ENCODE assay signal across 24 mouse cellular contexts in genomic region chr13:91612578-91612977, GRCm38 (mm10).
DNase-seq lines count a peak whose midpoint lies in the region; ATAC-seq and TF ChIP-seq lines count a peak whose summit lies in the region.
"Had no signal": no experiment of that assay in that cellular context is flagged by ENCODE, and none has a peak within 500 bp of the region (broad histone marks: within the 10 kb centered on the region; RNA-seq: fewer than 3 reads in every experiment).

No protein-coding gene starts in this region.

- TF ChIP-seq CTCF in stomach, postnatal 0 days (IDR thresholded peaks at IDR 0.05; ENCODE audit: low read depth), result no peak
- no peak for TF ChIP-seq CTCF in intestine, postnatal 0 days (IDR thresholded peaks at IDR 0.05; ENCODE audit: low read depth)

- no peaks in the 10 kb centered on the region for H3K36me3 ChIP-seq in kidney, embryonic 15.5 days
- H3K36me3 ChIP-seq in stomach, embryonic 16.5 days (ENCODE audit: control insufficient read depth, insufficient read depth, low read length), result no peaks in the 10 kb centered on the region
- no peaks in the 10 kb centered on the region for H3K36me3 ChIP-seq in stomach, postnatal 0 days (ENCODE audit: control insufficient read depth, insufficient read depth, low read length)
- no peaks in the 10 kb centered on the region for H3K36me3 ChIP-seq in intestine, postnatal 0 days (ENCODE audit: control insufficient read depth, insufficient read depth)
- H3K36me3 ChIP-seq: embryonic facial prominence, embryonic 12.5 days; hindbrain, embryonic 12.5 days had no signal

- H3K27me3 ChIP-seq in kidney, embryonic 15.5 days, result no peaks in the 10 kb centered on the region
- H3K27me3 ChIP-seq in stomach, embryonic 16.5 days (ENCODE audit: control insufficient read depth, insufficient read depth, low read length), result no peaks in the 10 kb centered on the region
- no peaks in the 10 kb centered on the region for H3K27me3 ChIP-seq in stomach, postnatal 0 days (ENCODE audit: control insufficient read depth, insufficient read depth, low read length)
- H3K27me3 ChIP-seq in intestine, postnatal 0 days (replicated peaks; ENCODE audit: control insufficient read depth, insufficient read depth, low read length), result no peaks in the 10 kb centered on the region
- H3K27me3 ChIP-seq: embryonic facial prominence, embryonic 12.5 days; embryonic facial prominence, embryonic 15.5 days; hindbrain, embryonic 12.5 days had no signal

- H3K4me2 ChIP-seq in kidney, embryonic 15.5 days, result no peak overlapping the region
- no peak overlapping the region for H3K4me2 ChIP-seq in stomach, embryonic 16.5 days (ENCODE audit: low read depth, low read length)
- H3K4me2 ChIP-seq in stomach, postnatal 0 days (replicated peaks; ENCODE audit: low read depth), result no peak overlapping the region
- H3K4me2 ChIP-seq in intestine, postnatal 0 days (replicated peaks; ENCODE audit: low read depth), result 0 out of 2 replicates have a peak overlapping the region, but pooled peaks have one; percentile 9
- H3K4me2 ChIP-seq: embryonic facial prominence, embryonic 12.5 days; embryonic facial prominence, embryonic 15.5 days; heart, embryonic 11.5 days; hindbrain, embryonic 12.5 days had no signal

- DNase-seq in kidney, adult 8-10 months, result peak; percentile 21 to 36
- DNase-seq in kidney, adult 11 months, result no peak
- peak; percentile 33 for DNase-seq in kidney, postnatal 14 days
- no peak for DNase-seq in stomach, postnatal 0 days (ENCODE audit: low spot score)
- no peak for DNase-seq in gastrocnemius, postnatal 4 days (ENCODE audit: low spot score in 2 of 2)
- DNase-seq: adrenal gland, adult 2 months; adrenal gland, postnatal 14 days; cerebellum, adult 11 months; cerebellum, adult 2 months; cerebellum, adult 9-11 months; cerebellum, postnatal 25 days; forebrain, postnatal 0 days; gastrocnemius, adult 2 months; gastrocnemius, postnatal 14 days; heart, adult 2 months had no signal

- H3K4me3 ChIP-seq in kidney, embryonic 15.5 days (replicated peaks), result no peak overlapping the region
- no peak overlapping the region for H3K4me3 ChIP-seq in stomach, embryonic 16.5 days (replicated peaks; ENCODE audit: low read length)
- H3K4me3 ChIP-seq in stomach, postnatal 0 days (ENCODE audit: low read depth, low read length), result no peak overlapping the region
- H3K4me3 ChIP-seq in intestine, postnatal 0 days (ENCODE audit: low read depth, low read length), result no peak overlapping the region
- H3K4me3 ChIP-seq: embryonic facial prominence, embryonic 12.5 days; embryonic facial prominence, embryonic 15.5 days; gastrocnemius, adult 2 months; heart, adult 2 months; hindbrain, embryonic 12.5 days had no signal

- H3K9ac ChIP-seq in kidney, embryonic 15.5 days, result no peak overlapping the region
- no peak overlapping the region for H3K9ac ChIP-seq in stomach, embryonic 16.5 days (ENCODE audit: low read length)
- H3K9ac ChIP-seq in stomach, postnatal 0 days (ENCODE audit: low read length), result no peak overlapping the region
- H3K9ac ChIP-seq in intestine, postnatal 0 days (ENCODE audit: low read depth, low read length), result no peak overlapping the region
- H3K9ac ChIP-seq: embryonic facial prominence, embryonic 12.5 days; embryonic facial prominence, embryonic 15.5 days; forebrain, postnatal 0 days; hindbrain, embryonic 12.5 days had no signal

- 0 out of 2 replicates have a peak, but pooled peaks cover 2% of the 10 kb centered on the region for H3K4me1 ChIP-seq in kidney, embryonic 15.5 days
- no peaks in the 10 kb centered on the region for H3K4me1 ChIP-seq in stomach, embryonic 16.5 days (ENCODE audit: control insufficient read depth, insufficient read depth, low read length)
- H3K4me1 ChIP-seq in stomach, postnatal 0 days (replicated peaks; ENCODE audit: control insufficient read depth, insufficient read depth), result no peaks in the 10 kb centered on the region
- 0 out of 2 replicates have a peak, but pooled peaks cover 3% of the 10 kb centered on the region for H3K4me1 ChIP-seq in intestine, postnatal 0 days (replicated peaks; ENCODE audit: control insufficient read depth, insufficient read depth, low read length)
- H3K4me1 ChIP-seq: embryonic facial prominence, embryonic 12.5 days; embryonic facial prominence, embryonic 15.5 days; hindbrain, embryonic 12.5 days had no signal

- no peaks in the 10 kb centered on the region for H3K9me3 ChIP-seq in kidney, embryonic 15.5 days (replicated peaks)
- H3K9me3 ChIP-seq in stomach, embryonic 16.5 days (replicated peaks; ENCODE audit: control insufficient read depth, low read length), result no peaks in the 10 kb centered on the region
- no peaks in the 10 kb centered on the region for H3K9me3 ChIP-seq in stomach, postnatal 0 days (ENCODE audit: control insufficient read depth, low read length)
- H3K9me3 ChIP-seq in intestine, postnatal 0 days (ENCODE audit: control insufficient read depth), result no peaks in the 10 kb centered on the region
- H3K9me3 ChIP-seq: embryonic facial prominence, embryonic 12.5 days; embryonic facial prominence, embryonic 15.5 days; hindbrain, embryonic 12.5 days had no signal

- WGBS in kidney, embryonic 15.5 days, result 76% methylated on average over 4 of the region's 4 CpGs
- 73% methylated on average over 4 of the region's 4 CpGs for WGBS in stomach, embryonic 16.5 days
- 66% methylated on average over 4 of the region's 4 CpGs for WGBS in stomach, postnatal 0 days
- WGBS in intestine, postnatal 0 days, result 40% methylated on average over 4 of the region's 4 CpGs

- no peak for ATAC-seq in kidney, embryonic 15.5 days (replicated peaks; ENCODE audit: low FRiP score)
- peak; percentile 62; the same call in 1 of the 2 replicates for ATAC-seq in stomach, embryonic 16.5 days (ENCODE audit: insufficient read depth, low FRiP score)
- no peak for ATAC-seq in stomach, postnatal 0 days (ENCODE audit: low FRiP score, low TSS enrichment)
- ATAC-seq in intestine, postnatal 0 days, result peak; percentile 85
- ATAC-seq: CD4-positive, CD25-positive, alpha-beta regulatory T cell, adult 4 months; forebrain, embryonic 14.5 days; forebrain, postnatal 0 days had no signal

- TF ChIP-seq EP300 in stomach, postnatal 0 days (optimal IDR thresholded peaks at IDR 0.05), result no peak

- H3K27ac ChIP-seq in kidney, embryonic 15.5 days, result no peak overlapping the region
- no peak overlapping the region for H3K27ac ChIP-seq in stomach, embryonic 16.5 days (ENCODE audit: low read length)
- no peak overlapping the region for H3K27ac ChIP-seq in stomach, postnatal 0 days (replicated peaks)
- H3K27ac ChIP-seq in intestine, postnatal 0 days (ENCODE audit: low read depth, low read length), result peak overlapping the region; percentile 21; the same call in 1 of the 2 replicates
- H3K27ac ChIP-seq: embryonic facial prominence, embryonic 12.5 days; embryonic facial prominence, embryonic 15.5 days; gastrocnemius, adult 2 months; heart, adult 2 months; hindbrain, embryonic 12.5 days had no signal

Comparison
In these comparisons a context has a peak if more than half of its experiments do, and no peak if none do; other contexts are left out.
1. DNase-seq: peak in kidney, adult 8-10 months (2 of 2) and kidney, postnatal 14 days (single experiment); none in kidney, adult 11 months (single experiment), stomach, postnatal 0 days (single experiment) and gastrocnemius, postnatal 4 days (0 of 2).
2. ATAC-seq: peak in stomach, embryonic 16.5 days (single experiment) and intestine, postnatal 0 days (single experiment); none in kidney, embryonic 15.5 days (single experiment) and stomach, postnatal 0 days (single experiment).